Comparison of ENCODE assay signal across 27 mouse cellular contexts in the genomic region with DNA sequence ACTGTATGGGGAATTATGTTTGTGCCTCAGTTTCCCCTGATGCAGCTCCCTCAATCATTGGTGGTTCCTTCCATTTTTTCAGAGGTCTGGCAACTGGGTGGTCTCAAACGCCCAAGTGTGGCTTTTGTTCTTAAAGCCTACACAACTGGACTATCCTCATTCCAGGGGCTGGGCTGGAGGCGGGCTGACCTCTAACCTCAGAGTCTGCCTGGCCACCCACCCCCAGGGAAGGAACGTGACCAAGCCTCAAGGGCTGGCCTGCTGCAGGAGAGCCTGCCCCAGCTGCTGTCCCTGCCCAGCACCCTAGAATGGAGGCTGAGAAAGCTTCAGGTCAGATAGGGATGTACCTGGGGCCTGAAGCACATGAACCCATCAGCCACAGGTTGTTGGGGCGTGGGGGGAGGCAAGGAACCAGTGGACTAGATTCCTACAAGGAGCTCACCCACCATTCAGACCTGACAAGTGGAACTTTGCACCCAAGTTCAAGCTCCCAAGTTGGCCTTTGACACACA. TPM values are rescaled to one million over a fixed set of nuclear protein-coding genes. Genes with fewer than 3 reads are reported as not detected.
DNase-seq lines count a peak whose midpoint lies in the region; ATAC-seq and TF ChIP-seq lines count a peak whose summit lies in the region.
"Had no signal": no experiment of that assay in that cellular context is flagged by ENCODE, and none has a peak within 500 bp of the region (broad histone marks: within the 10 kb centered on the region; RNA-seq: fewer than 3 reads in every experiment).

No protein-coding gene starts in this region.

- intact Hi-C loops in heart, postnatal 36 days (cut with DNase I): no loop called here

- no peak for TF ChIP-seq CTCF in intestine, postnatal 0 days (IDR thresholded peaks at IDR 0.05; ENCODE audit: low read depth)
- TF ChIP-seq CTCF in ES-Bruce4 (IDR thresholded peaks at IDR 0.05; ENCODE audit: low read depth, low read length): no peak

- no peaks in the 10 kb centered on the region for H3K9me3 ChIP-seq in intestine, embryonic 16.5 days (ENCODE audit: control insufficient read depth, low read length)
- H3K9me3 ChIP-seq in intestine, postnatal 0 days (ENCODE audit: control insufficient read depth): no peaks in the 10 kb centered on the region
- no peaks in the 10 kb centered on the region for H3K9me3 ChIP-seq in ES-Bruce4 (replicated peaks; ENCODE audit: control insufficient read depth, insufficient read depth, low read length, poor library complexity, severe bottlenecking)
- no peaks in the 10 kb centered on the region for H3K9me3 ChIP-seq in embryonic facial prominence, embryonic 10.5 days
- H3K9me3 ChIP-seq: G1E; hindbrain, embryonic 15.5 days; intestine, embryonic 15.5 days; liver, embryonic 13.5 days; megakaryocyte, embryonic 14.5 days; midbrain, embryonic 15.5 days; neural tube, embryonic 13.5 days had no signal

- H3K9ac ChIP-seq in intestine, embryonic 16.5 days (ENCODE audit: low read depth, low read length): peak overlapping the region; percentile 19; the same call in 1 of the 2 replicates
- H3K9ac ChIP-seq in intestine, postnatal 0 days (ENCODE audit: low read depth, low read length): no peak overlapping the region
- H3K9ac ChIP-seq in ES-Bruce4 (ENCODE audit: low read depth, poor library complexity, severe bottlenecking): no peak overlapping the region
- H3K9ac ChIP-seq: forebrain, postnatal 0 days; hindbrain, embryonic 15.5 days; liver, embryonic 13.5 days; lung, embryonic 14.5 days; midbrain, embryonic 15.5 days had no signal

- H3K27me3 ChIP-seq in intestine, embryonic 16.5 days (replicated peaks; ENCODE audit: control insufficient read depth, insufficient read depth, low read length): no peaks in the 10 kb centered on the region
- no peaks in the 10 kb centered on the region for H3K27me3 ChIP-seq in intestine, postnatal 0 days (replicated peaks; ENCODE audit: control insufficient read depth, insufficient read depth, low read length)
- H3K27me3 ChIP-seq in ES-Bruce4 (ENCODE audit: control insufficient read depth, insufficient read depth, low read length, poor library complexity, severe bottlenecking): no peaks in the 10 kb centered on the region
- no peaks in the 10 kb centered on the region for H3K27me3 ChIP-seq in embryonic facial prominence, embryonic 10.5 days (replicated peaks; ENCODE audit: low read depth, poor library complexity, severe bottlenecking)
- H3K27me3 ChIP-seq: intestine, embryonic 15.5 days; liver, embryonic 13.5 days; megakaryocyte, embryonic 14.5 days; midbrain, embryonic 15.5 days; neural tube, embryonic 13.5 days; Patski had no signal

- no peak for TF ChIP-seq POLR2A in ES-Bruce4 (IDR thresholded peaks at IDR 0.05; ENCODE audit: insufficient read depth, low read length)

- WGBS in intestine, embryonic 16.5 days: 30% methylated on average over 4 of the region's 4 CpGs
- 43% methylated on average over 4 of the region's 4 CpGs for WGBS in intestine, postnatal 0 days
- 19% methylated on average over 4 of the region's 4 CpGs for WGBS in embryonic facial prominence, embryonic 10.5 days

- peaks cover 12% of the 10 kb centered on the region; the same call in 1 of the 2 replicates for H3K4me1 ChIP-seq in intestine, embryonic 16.5 days (ENCODE audit: control insufficient read depth, insufficient read depth, low read length)
- H3K4me1 ChIP-seq in intestine, postnatal 0 days (replicated peaks; ENCODE audit: control insufficient read depth, insufficient read depth, low read length): no peaks in the 10 kb centered on the region
- peaks cover 16% of the 10 kb centered on the region for H3K4me1 ChIP-seq in ES-Bruce4 (ENCODE audit: control insufficient read depth, insufficient read depth, low read length)
- peaks cover 55% of the 10 kb centered on the region for H3K4me1 ChIP-seq in embryonic facial prominence, embryonic 10.5 days

- no peak overlapping the region for H3K4me3 ChIP-seq in intestine, embryonic 16.5 days (ENCODE audit: low read length)
- no peak overlapping the region for H3K4me3 ChIP-seq in intestine, postnatal 0 days (ENCODE audit: low read depth, low read length)
- no peak overlapping the region for H3K4me3 ChIP-seq in ES-Bruce4 (ENCODE audit: low read depth, low read length)
- H3K4me3 ChIP-seq in embryonic facial prominence, embryonic 10.5 days: peak overlapping the region; percentile 30; the same call in 1 of the 2 replicates
- H3K4me3 ChIP-seq: heart, adult 2 months; hindbrain, embryonic 15.5 days; intestine, embryonic 15.5 days; liver, embryonic 13.5 days; megakaryocyte, embryonic 14.5 days; midbrain, embryonic 15.5 days; myocyte; neural tube, embryonic 13.5 days had no signal

- no peak overlapping the region for H3K4me2 ChIP-seq in intestine, embryonic 16.5 days (ENCODE audit: low read depth, low read length)
- no peak overlapping the region for H3K4me2 ChIP-seq in intestine, postnatal 0 days (replicated peaks; ENCODE audit: low read depth)
- H3K4me2 ChIP-seq: hindbrain, embryonic 15.5 days; intestine, embryonic 15.5 days; liver, embryonic 13.5 days; lung, embryonic 14.5 days; midbrain, embryonic 15.5 days; neural tube, embryonic 13.5 days had no signal

- TF ChIP-seq EP300 in ES-Bruce4 (IDR thresholded peaks at IDR 0.05; ENCODE audit: insufficient read depth, low read depth, low read length): peak; percentile 79

- no peak overlapping the region for H3K27ac ChIP-seq in intestine, embryonic 16.5 days (ENCODE audit: low read length)
- no peak overlapping the region for H3K27ac ChIP-seq in intestine, postnatal 0 days (ENCODE audit: low read depth, low read length)
- H3K27ac ChIP-seq in ES-Bruce4 (ENCODE audit: insufficient read depth, low read length): peak overlapping the region; percentile 76; the same call in 1 of the 2 replicates
- peak overlapping the region; percentile 57; the same call in 1 of the 2 replicates for H3K27ac ChIP-seq in embryonic facial prominence, embryonic 10.5 days (replicated peaks)
- H3K27ac ChIP-seq: heart, adult 2 months; hindbrain, embryonic 15.5 days; liver, embryonic 13.5 days; midbrain, embryonic 15.5 days; neural tube, embryonic 13.5 days had no signal

- no peak for ATAC-seq in intestine, embryonic 16.5 days
- no peak for ATAC-seq in intestine, postnatal 0 days
- ATAC-seq: CD4-positive, CD25-positive, alpha-beta regulatory T cell, adult 4 months; forebrain, postnatal 0 days; intestine, embryonic 15.5 days; midbrain, embryonic 15.5 days; Patski had no signal

- peaks cover 5% of the 10 kb centered on the region for H3K36me3 ChIP-seq in intestine, embryonic 16.5 days (ENCODE audit: control insufficient read depth, insufficient read depth, low read length)
- peaks cover 13% of the 10 kb centered on the region for H3K36me3 ChIP-seq in intestine, postnatal 0 days (ENCODE audit: control insufficient read depth, insufficient read depth)
- H3K36me3 ChIP-seq in ES-Bruce4 (ENCODE audit: control insufficient read depth, insufficient read depth, low read length, poor library complexity, severe bottlenecking): peaks cover 4% of the 10 kb centered on the region
- peaks cover 29% of the 10 kb centered on the region for H3K36me3 ChIP-seq in embryonic facial prominence, embryonic 10.5 days (replicated peaks)
- H3K36me3 ChIP-seq: hindbrain, embryonic 15.5 days had no signal

- DNase-seq in heart, adult 11 months: peak; percentile 93
- no peak for DNase-seq in heart, postnatal 36 days
- no peak for DNase-seq in embryonic facial prominence, embryonic 10.5 days (ENCODE audit: low spot score)
- DNase-seq in gastrocnemius, postnatal 10 days: no peak
- DNase-seq: adrenal gland, postnatal 36 days; cerebellum, adult 9-10 months; forebrain, postnatal 0 days; gastrocnemius, postnatal 25 days; heart, adult 2 months; kidney, postnatal 10 days; liver, embryonic 13.5 days; lung, embryonic 14.5 days; lung, postnatal 36 days had no signal

RNA-seq across cellular contexts. Expression of gene Wdr18, which starts 3.3 kb away (rescaled TPM):
- 10 to 100 TPM; 25.6 to 28.8 TPM for total RNA-seq in heart, postnatal 36 days (2021)
- 86.2 and 96.6 TPM in 2 replicates for polyA plus RNA-seq in intestine, embryonic 16.5 days (2015; fragmentation: Nextera tagmentation; extraction: Ambion mirVana)
- polyA plus RNA-seq in intestine, postnatal 0 days (2015; fragmentation: Nextera tagmentation; extraction: Ambion mirVana): 41.9 and 44.0 TPM in 2 replicates
- 47.6 and 55.3 TPM in 2 replicates for polyA plus RNA-seq in ES-Bruce4 (2011; ENCODE audit: insufficient read depth, insufficient read length, low read depth, missing spikeins)
- 166 TPM in 2 replicates for polyA plus RNA-seq in embryonic facial prominence, embryonic 10.5 days (2016; fragmentation: Nextera tagmentation; extraction: Ambion mirVana)
- total RNA-seq in gastrocnemius, postnatal 10 days (2021): 10 to 100 TPM; 18.0 to 21.8 TPM

RNA-seq across cellular contexts. Expression of gene Grin3b, which starts 13.8 kb away (rescaled TPM):
- total RNA-seq in heart, postnatal 36 days (2021): under 1 TPM; 0.27 to 0.28 TPM
- 0.15 and 0.16 TPM in 2 replicates for polyA plus RNA-seq in intestine, embryonic 16.5 days (2015; fragmentation: Nextera tagmentation; extraction: Ambion mirVana)
- polyA plus RNA-seq in intestine, postnatal 0 days (2015; fragmentation: Nextera tagmentation; extraction: Ambion mirVana): 0.08 and 0.17 TPM in 2 replicates
- not detected in 2 replicates for polyA plus RNA-seq in ES-Bruce4 (2011; ENCODE audit: insufficient read depth, insufficient read length, low read depth, missing spikeins)
- 0.13 and 0.44 TPM in 2 replicates for polyA plus RNA-seq in embryonic facial prominence, embryonic 10.5 days (2016; fragmentation: Nextera tagmentation; extraction: Ambion mirVana)
- total RNA-seq in gastrocnemius, postnatal 10 days (2021): under 1 TPM; 0.14 to 0.38 TPM
- total RNA-seq: adrenal gland, postnatal 36 days; common myeloid progenitor, adult 5-6 weeks; gastrocnemius, postnatal 25 days had no signal
- polyA plus RNA-seq: urinary bladder, adult 2 months had no signal

RNA-seq across cellular contexts. Expression of gene Tmem259, which starts 27.4 kb away (rescaled TPM):
- 100 to 1,000 TPM; 107 to 120 TPM for total RNA-seq in heart, postnatal 36 days (2021)
- 7.0 and 9.7 TPM in 2 replicates for polyA plus RNA-seq in intestine, embryonic 16.5 days (2015; fragmentation: Nextera tagmentation; extraction: Ambion mirVana)
- 24.7 and 25.3 TPM in 2 replicates for polyA plus RNA-seq in intestine, postnatal 0 days (2015; fragmentation: Nextera tagmentation; extraction: Ambion mirVana)
- 54.6 and 61.1 TPM in 2 replicates for polyA plus RNA-seq in ES-Bruce4 (2011; ENCODE audit: insufficient read depth, insufficient read length, low read depth, missing spikeins)
- polyA plus RNA-seq in embryonic facial prominence, embryonic 10.5 days (2016; fragmentation: Nextera tagmentation; extraction: Ambion mirVana): 12.3 and 12.4 TPM in 2 replicates
- total RNA-seq in gastrocnemius, postnatal 10 days (2021): 10 to 100 TPM; 85.5 to 90.8 TPM

RNA-seq across cellular contexts. Expression of gene Arid3a, which starts 29.9 kb away (rescaled TPM):
- total RNA-seq in heart, postnatal 36 days (2021): 1 to 10 TPM; 1.9 to 2.6 TPM
- polyA plus RNA-seq in intestine, embryonic 16.5 days (2015; fragmentation: Nextera tagmentation; extraction: Ambion mirVana): 19.4 and 22.1 TPM in 2 replicates
- polyA plus RNA-seq in intestine, postnatal 0 days (2015; fragmentation: Nextera tagmentation; extraction: Ambion mirVana): 8.7 and 13.2 TPM in 2 replicates
- 31.1 and 36.5 TPM in 2 replicates for polyA plus RNA-seq in ES-Bruce4 (2011; ENCODE audit: insufficient read depth, insufficient read length, low read depth, missing spikeins)
- polyA plus RNA-seq in embryonic facial prominence, embryonic 10.5 days (2016; fragmentation: Nextera tagmentation; extraction: Ambion mirVana): 15.7 and 18.0 TPM in 2 replicates
- 1 to 10 TPM; 2.6 to 4.1 TPM for total RNA-seq in gastrocnemius, postnatal 10 days (2021)

RNA-seq across cellular contexts. Expression of gene Cnn2, which starts 31.7 kb away (rescaled TPM):
- 10 to 100 TPM; 29.9 to 30.6 TPM for total RNA-seq in heart, postnatal 36 days (2021)
- polyA plus RNA-seq in intestine, embryonic 16.5 days (2015; fragmentation: Nextera tagmentation; extraction: Ambion mirVana): 226 and 245 TPM in 2 replicates
- polyA plus RNA-seq in intestine, postnatal 0 days (2015; fragmentation: Nextera tagmentation; extraction: Ambion mirVana): 109 and 117 TPM in 2 replicates
- polyA plus RNA-seq in ES-Bruce4 (2011; ENCODE audit: insufficient read depth, insufficient read length, low read depth, missing spikeins): 156 and 164 TPM in 2 replicates
- 234 and 253 TPM in 2 replicates for polyA plus RNA-seq in embryonic facial prominence, embryonic 10.5 days (2016; fragmentation: Nextera tagmentation; extraction: Ambion mirVana)
- total RNA-seq in gastrocnemius, postnatal 10 days (2021): 10 to 100 TPM; 26.1 to 38.6 TPM

Comparison
In these comparisons a context has a peak if more than half of its experiments do, and no peak if none do; other contexts are left out.
1. H3K27ac ChIP-seq: peak in ES-Bruce4 (single experiment) and embryonic facial prominence, embryonic 10.5 days (single experiment); none in intestine, embryonic 16.5 days (single experiment) and intestine, postnatal 0 days (single experiment).